Mouse (Mus musculus) embryonic facial prominence, embryonic 13.5 days (tissue): ENCODE data around the gene Cap2. TPM values are rescaled to one million over a fixed set of nuclear protein-coding genes. Genes with fewer than 3 reads are reported as not detected.
A peak's percentile ranks its signal among the peaks of the same experiment; 100 is the strongest.

Experiments
- ATAC-seq: fragments of 200-750 bp; cut with Nextera tagmentation; 2 replicates; pipeline ENCODE4 v1.8.0; 2017; ENCODE audit warnings: low read depth; ENCODE audit not compliant: insufficient number of reproducible peaks, insufficient read depth, low FRiP score, low TSS enrichment
- H3K27ac ChIP-seq: fragments of 300-500 bp; sonication (generic); 2 replicates; pipeline ENCODE4 v1.5.1; 2015; ENCODE audit warnings: moderate library complexity, mild to moderate bottlenecking, inconsistent platforms
- H3K27me3 ChIP-seq: fragments of 300-500 bp; sonication (generic); 2 replicates; pipeline ENCODE4 v1.6.1; 2015; ENCODE audit warnings: mild to moderate bottlenecking, inconsistent platforms
- H3K36me3 ChIP-seq: fragments of 300-500 bp; sonication (generic); 2 replicates; pipeline ENCODE4 v1.6.1; 2015; ENCODE audit warnings: mild to moderate bottlenecking, inconsistent platforms
- H3K4me1 ChIP-seq: fragments of 300-500 bp; sonication (generic); 2 replicates; pipeline ENCODE4 v1.6.1; 2015; ENCODE audit warnings: inconsistent platforms
- H3K4me2 ChIP-seq: fragments of 300-500 bp; sonication (generic); 2 replicates; pipeline ENCODE4 v1.6.1; 2015; ENCODE audit warnings: moderate library complexity, mild to moderate bottlenecking, inconsistent platforms
- H3K4me3 ChIP-seq: fragments of 300-500 bp; sonication (generic); 2 replicates; pipeline ENCODE4 v1.5.1; 2015; ENCODE audit warnings: mild to moderate bottlenecking, inconsistent platforms
- H3K9ac ChIP-seq: fragments of 300-500 bp; sonication (generic); 2 replicates; pipeline ENCODE4 v1.6.1; 2015; ENCODE audit warnings: mild to moderate bottlenecking, inconsistent platforms
- H3K9me3 ChIP-seq: fragments of 300-500 bp; sonication (generic); 2 replicates; pipeline ENCODE4 v1.6.1; 2016; ENCODE audit warnings: inconsistent platforms
- WGBS: fragments of 180-500 bp; shearing (Covaris S2); methylation state at CpG from one replicate; pipeline ENCODE4 v1.1.7; 2015; ENCODE audit warnings: mixed read lengths; 5-methylcytosine and 5-hydroxymethylcytosine counted together
- polyA plus RNA-seq: library from polyadenylated mRNA; unstranded; fragments of >200 nt; fragmentation: Nextera tagmentation; extraction: Ambion mirVana; gene quantifications from 2 replicates; pipeline ENCODE4 v1.2.1, GENCODE M21; 2015

Cap2 gene
- polyA plus RNA-seq, 1 experiment from 2014 or later: 5.5 TPM

DNA sequence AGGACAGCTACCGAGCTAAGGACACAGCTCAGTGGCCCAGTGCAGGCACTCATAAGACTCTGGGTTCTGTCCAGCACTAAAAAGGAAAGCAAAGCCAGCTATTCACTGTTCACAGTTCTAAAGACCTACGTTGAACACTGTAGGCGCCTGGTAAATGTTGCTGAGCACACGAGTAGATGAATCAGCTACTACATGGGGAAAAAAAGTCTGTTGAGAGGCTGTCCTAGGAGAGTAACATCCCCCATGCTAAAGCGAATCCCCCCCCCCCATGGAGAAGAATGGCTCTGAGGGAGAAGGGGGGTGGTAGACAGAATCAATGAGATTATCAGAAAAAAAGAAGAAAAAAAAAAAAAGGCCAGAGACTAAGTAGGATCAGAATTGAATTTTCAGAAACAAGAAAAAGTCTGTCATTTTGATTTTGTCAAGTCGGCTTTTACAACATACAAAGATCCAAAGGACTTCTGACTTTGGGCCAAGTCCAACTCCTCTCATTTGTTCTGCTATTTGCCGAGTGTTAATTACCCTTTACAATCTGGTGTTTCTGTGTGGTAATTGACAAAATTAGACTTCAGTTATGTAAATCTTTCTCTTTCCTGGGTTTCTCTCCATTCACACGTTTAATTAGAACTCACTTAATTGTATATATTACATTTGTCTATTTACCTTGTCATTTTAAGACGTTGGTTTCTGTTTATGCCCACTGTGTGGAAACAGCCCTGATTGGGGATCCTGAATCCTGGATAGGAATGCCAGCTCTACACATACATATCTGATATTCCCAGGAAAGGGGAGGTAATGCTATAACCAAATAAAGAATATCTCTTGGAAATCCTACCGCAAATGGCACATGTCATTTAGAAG, 139.2 kb downstream of the Cap2 start:
- Histone ChIP-seq H3K27me3 (no peaks in the 10 kb centered on the region), H3K36me3 (no peaks in the 10 kb centered on the region), H3K4me3 (no peak overlapping the region), H3K9me3 (peaks cover 6% of the 10 kb centered on the region), H3K9ac (no peak overlapping the region), H3K4me1 (no peaks in the 10 kb centered on the region), H3K27ac (no peak overlapping the region), H3K4me2 (no peak overlapping the region)
- 88% methylated on average over 10 of the region's 10 CpGs for WGBS
- ATAC-seq: no peak

GRCm38 (mm10) chr13:46642318-46642717, 140.7 kb downstream of the Cap2 start:
- Histone ChIP-seq H3K9me3 (peaks cover 6% of the 10 kb centered on the region), H3K27ac (no peak overlapping the region), H3K4me3 (no peak overlapping the region), H3K9ac (no peak overlapping the region), H3K4me1 (no peaks in the 10 kb centered on the region), H3K4me2 (no peak overlapping the region), H3K36me3 (no peaks in the 10 kb centered on the region), H3K27me3 (no peaks in the 10 kb centered on the region)
- WGBS: 88% methylated on average over 4 of the region's 4 CpGs
- ATAC-seq: no peak

GRCm38 (mm10) chr13:46644175-46644574, 142.5 kb downstream of the Cap2 start:
- no peak overlapping the region for H3K27ac ChIP-seq
- 86% methylated on average over 6 of the region's 6 CpGs for WGBS

GRCm38 (mm10) chr13:46645476-46645875, 143.8 kb downstream of the Cap2 start:
- no peak overlapping the region for H3K4me2 ChIP-seq
- H3K36me3 ChIP-seq: no peaks in the 10 kb centered on the region
- peaks cover 6% of the 10 kb centered on the region for H3K9me3 ChIP-seq
- WGBS: 69% methylated on average over 6 of the region's 6 CpGs
- H3K27me3 ChIP-seq: no peaks in the 10 kb centered on the region
- no peak for ATAC-seq
- no peak overlapping the region for H3K27ac ChIP-seq
- no peak overlapping the region for H3K9ac ChIP-seq
- no peaks in the 10 kb centered on the region for H3K4me1 ChIP-seq
- no peak overlapping the region for H3K4me3 ChIP-seq

More at GRCm38 (mm10) chr13:46644175-46644574, 142.5 kb downstream of the Cap2 start:
- no peak overlapping the region for H3K4me2 ChIP-seq
- no peak overlapping the region for H3K4me3 ChIP-seq
- H3K9ac ChIP-seq: no peak overlapping the region
- no peaks in the 10 kb centered on the region for H3K27me3 ChIP-seq
- ATAC-seq: no peak
- H3K4me1 ChIP-seq: no peaks in the 10 kb centered on the region
- no peaks in the 10 kb centered on the region for H3K36me3 ChIP-seq
- peaks cover 6% of the 10 kb centered on the region for H3K9me3 ChIP-seq

GRCm38 (mm10) chr13:46651853-46652252, 150.2 kb downstream of the Cap2 start:
- Histone ChIP-seq H3K27me3 (no peaks in the 10 kb centered on the region), H3K36me3 (no peaks in the 10 kb centered on the region), H3K4me1 (0 out of 2 replicates have a peak, but pooled peaks cover 3% of the 10 kb centered on the region), H3K27ac (no peak overlapping the region), H3K4me3 (no peak overlapping the region), H3K9me3 (0 out of 2 replicates have a peak, but pooled peaks cover 3% of the 10 kb centered on the region), H3K4me2 (no peak overlapping the region), H3K9ac (no peak overlapping the region)
- ATAC-seq: no peak
- WGBS: 87% methylated on average over 7 of the region's 7 CpGs

DNA sequence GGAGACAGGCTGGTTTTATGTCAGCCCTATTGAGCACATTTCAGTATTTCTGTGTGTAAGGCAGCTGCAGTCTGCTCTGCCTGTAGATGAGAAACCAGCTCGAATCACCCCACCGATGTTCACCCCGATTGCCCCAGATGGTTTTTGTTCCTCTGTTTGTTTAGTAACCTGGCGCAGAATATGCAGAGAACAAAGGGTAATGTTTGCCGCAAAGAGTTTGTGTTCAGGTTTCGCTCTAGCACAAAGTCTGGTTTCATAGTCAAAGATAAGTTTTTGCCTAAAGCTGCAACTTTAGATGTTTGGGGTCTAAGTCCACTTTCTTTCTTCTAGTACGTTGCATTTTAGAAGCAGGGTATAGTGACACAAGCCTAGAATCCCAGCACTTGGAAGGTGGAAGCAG, 151.0 kb downstream of the Cap2 start:
- no peaks in the 10 kb centered on the region for H3K36me3 ChIP-seq
- 76% methylated on average over 7 of the region's 7 CpGs for WGBS
- no peak overlapping the region for H3K9ac ChIP-seq
- H3K27me3 ChIP-seq: no peaks in the 10 kb centered on the region
- no peak overlapping the region for H3K4me2 ChIP-seq
- 0 out of 2 replicates have a peak, but pooled peaks cover 3% of the 10 kb centered on the region for H3K9me3 ChIP-seq
- H3K4me1 ChIP-seq: 0 out of 2 replicates have a peak, but pooled peaks cover 3% of the 10 kb centered on the region
- ATAC-seq: no peak
- H3K4me3 ChIP-seq: no peak overlapping the region
- H3K27ac ChIP-seq: no peak overlapping the region

GRCm38 (mm10) chr13:46653671-46654070, 152.0 kb downstream of the Cap2 start:
- no peak for ATAC-seq
- Histone ChIP-seq H3K4me2 (no peak overlapping the region), H3K9me3 (0 out of 2 replicates have a peak, but pooled peaks cover 3% of the 10 kb centered on the region), H3K4me1 (0 out of 2 replicates have a peak, but pooled peaks cover 3% of the 10 kb centered on the region), H3K9ac (no peak overlapping the region), H3K27me3 (no peaks in the 10 kb centered on the region), H3K4me3 (no peak overlapping the region), H3K36me3 (no peaks in the 10 kb centered on the region), H3K27ac (no peak overlapping the region)
- WGBS: 75% methylated on average over 4 of the region's 4 CpGs

GRCm38 (mm10) chr13:46654566-46654965, 152.9 kb downstream of the Cap2 start:
- Histone ChIP-seq H3K36me3 (no peaks in the 10 kb centered on the region), H3K9ac (no peak overlapping the region), H3K4me3 (no peak overlapping the region), H3K4me2 (no peak overlapping the region), H3K27ac (no peak overlapping the region), H3K4me1 (0 out of 2 replicates have a peak, but pooled peaks cover 3% of the 10 kb centered on the region), H3K27me3 (no peaks in the 10 kb centered on the region), H3K9me3 (0 out of 2 replicates have a peak, but pooled peaks cover 5% of the 10 kb centered on the region)
- ATAC-seq: no peak
- WGBS: 81% methylated on average over 5 of the region's 5 CpGs

DNA sequence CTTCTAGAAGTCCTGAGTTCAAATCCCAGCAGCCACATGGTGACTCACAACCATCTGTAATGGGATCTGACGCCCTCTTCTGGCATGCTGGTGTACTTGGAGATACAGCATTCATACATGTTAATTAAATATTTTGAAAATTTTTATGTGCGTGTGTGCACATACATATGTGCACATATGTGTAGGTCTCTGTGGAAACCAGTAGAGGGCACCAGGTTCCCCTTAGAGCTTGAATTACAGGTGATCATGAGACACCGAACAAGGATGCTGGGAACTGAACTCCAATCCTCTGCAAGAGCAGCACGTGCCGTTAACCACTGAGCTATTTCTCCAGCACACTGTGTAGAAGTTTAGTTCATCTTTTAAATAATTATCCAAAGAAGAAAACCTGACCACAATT, 157.6 kb downstream of the Cap2 start:
- Histone ChIP-seq H3K27me3 (no peaks in the 10 kb centered on the region), H3K4me3 (no peak overlapping the region), H3K9ac (no peak overlapping the region), H3K9me3 (0 out of 2 replicates have a peak, but pooled peaks cover 2% of the 10 kb centered on the region), H3K4me2 (no peak overlapping the region), H3K36me3 (no peaks in the 10 kb centered on the region), H3K27ac (no peak overlapping the region), H3K4me1 (no peaks in the 10 kb centered on the region)
- ATAC-seq: no peak
- 87% methylated on average over 5 of the region's 5 CpGs for WGBS

- H3K9ac ChIP-seq: no peak overlapping the region
- H3K9me3 ChIP-seq: 0 out of 2 replicates have a peak, but pooled peaks cover 2% of the 10 kb centered on the region
These were observed 161.9 kb downstream of the Cap2 start for GRCm38 (mm10) chr13:46663461-46663964.

DNA sequence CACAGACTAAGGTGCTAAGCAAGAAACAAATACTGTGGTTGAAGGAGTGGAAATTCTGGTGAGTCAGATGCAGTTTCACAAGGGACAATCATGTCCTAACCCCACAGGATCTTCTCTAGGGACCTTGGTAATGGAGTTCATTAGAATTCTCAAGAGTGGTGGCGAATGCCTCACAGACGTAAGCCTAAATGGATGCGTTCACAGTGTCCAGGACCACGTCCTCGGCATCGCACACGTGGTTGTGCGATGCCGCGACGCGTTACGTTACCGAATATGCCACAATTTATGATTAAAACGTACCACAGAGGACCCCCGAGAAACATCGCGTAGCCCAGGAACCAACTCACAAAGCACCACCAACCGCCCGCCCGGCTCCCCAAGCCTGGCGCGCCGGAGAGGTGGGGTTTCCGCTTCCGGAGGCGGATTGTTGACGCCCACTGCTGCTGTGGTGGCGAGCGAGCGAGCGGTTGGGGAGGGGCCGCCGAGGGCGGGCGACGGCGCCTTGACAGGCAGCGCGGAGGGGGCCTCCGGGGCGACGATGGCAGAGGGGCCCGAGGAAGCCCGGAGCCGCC, 167.5 kb downstream of the Cap2 start, which contains the start of gene Fam8a1:
Fam8a1 (plus strand) TSS at position 475 of the 572 bp plus-strand sequence.
- peak; percentile 88 for ATAC-seq
- Histone ChIP-seq H3K27ac (peak within 1 kb of the TSS; percentile 62; the same call in 1 of the 2 replicates), H3K4me1 (peaks cover 8% of the 10 kb centered on the region), H3K27me3 (no peaks in the 10 kb centered on the region; the same call in 1 of the 2 replicates), H3K9me3 (no peaks in the 10 kb centered on the region), H3K36me3 (peaks cover 24% of the 10 kb centered on the region), H3K9ac (peak within 1 kb of the TSS; percentile 90), H3K4me2 (peak within 1 kb of the TSS; percentile 85), H3K4me3 (peak within 1 kb of the TSS; percentile 93)
- WGBS: under 1% methylated on average over 46 of the region's 46 CpGs

More at GRCm38 (mm10) chr13:46663461-46663964, 161.9 kb downstream of the Cap2 start:
- no peak for ATAC-seq
- WGBS: 35% methylated on average over 4 of the region's 4 CpGs
- no peaks in the 10 kb centered on the region; the same call in 1 of the 2 replicates for H3K27me3 ChIP-seq
- H3K27ac ChIP-seq: no peak overlapping the region
- H3K4me3 ChIP-seq: no peak overlapping the region
- H3K36me3 ChIP-seq: no peaks in the 10 kb centered on the region
- no peak overlapping the region for H3K4me2 ChIP-seq
- no peaks in the 10 kb centered on the region for H3K4me1 ChIP-seq
